27 mouse cellular contexts compared by ENCODE assay signal in the genomic region with DNA sequence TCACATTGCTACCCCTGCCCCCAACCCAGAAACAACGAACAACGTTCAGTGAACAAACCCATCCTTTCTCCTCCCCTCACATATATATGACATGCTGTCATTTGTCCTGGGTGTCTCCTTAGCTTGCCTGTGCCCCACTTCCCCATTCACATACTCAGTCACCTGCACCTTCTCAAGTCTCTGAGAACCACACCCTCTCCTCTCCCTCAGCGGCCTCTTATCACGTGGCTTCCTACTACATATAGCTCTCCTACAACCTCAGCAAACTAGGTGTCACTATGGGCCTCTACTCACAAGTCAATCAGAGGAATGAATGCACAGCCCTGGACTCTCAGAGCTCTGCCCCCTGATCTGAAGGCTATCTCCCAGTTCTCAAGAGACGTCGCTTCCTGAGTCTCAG.
DNase-seq lines count a peak whose midpoint lies in the region; ATAC-seq and TF ChIP-seq lines count a peak whose summit lies in the region.
"Had no signal": no experiment of that assay in that cellular context is flagged by ENCODE, and none has a peak within 500 bp of the region (broad histone marks: within the 10 kb centered on the region; RNA-seq: fewer than 3 reads in every experiment).

No protein-coding gene starts in this region.

- 56% methylated on average over 6 of the region's 6 CpGs for WGBS in lung, embryonic 15.5 days
- WGBS in embryonic facial prominence, embryonic 10.5 days, result 88% methylated on average over 6 of the region's 6 CpGs
- WGBS in intestine, postnatal 0 days, result 59% methylated on average over 6 of the region's 6 CpGs

- 0 out of 2 replicates have a peak, but pooled peaks cover 3% of the 10 kb centered on the region for H3K4me1 ChIP-seq in lung, embryonic 15.5 days
- H3K4me1 ChIP-seq in embryonic facial prominence, embryonic 10.5 days, result peaks cover 20% of the 10 kb centered on the region
- H3K4me1 ChIP-seq in intestine, postnatal 0 days (replicated peaks; ENCODE audit: control insufficient read depth, insufficient read depth, low read length), result no peaks in the 10 kb centered on the region
- H3K4me1 ChIP-seq: heart, embryonic 15.5 days had no signal

- H3K9me3 ChIP-seq in lung, embryonic 15.5 days, result no peaks in the 10 kb centered on the region
- no peaks in the 10 kb centered on the region for H3K9me3 ChIP-seq in embryonic facial prominence, embryonic 10.5 days
- no peaks in the 10 kb centered on the region for H3K9me3 ChIP-seq in intestine, postnatal 0 days (ENCODE audit: control insufficient read depth)
- H3K9me3 ChIP-seq: forebrain, embryonic 13.5 days; heart, embryonic 12.5 days; heart, embryonic 15.5 days had no signal

- DNase-seq in cerebellum, postnatal 4 days (ENCODE audit: low spot score in 2 of 2), result no peak
- no peak for DNase-seq in lung, postnatal 36 days
- DNase-seq in embryonic facial prominence, embryonic 10.5 days (ENCODE audit: low spot score), result no peak
- no peak for DNase-seq in thymus, postnatal 4 days
- no peak for DNase-seq in layer of hippocampus, adult 11-12 months (ENCODE audit: low spot score)
- DNase-seq: adrenal gland, adult 8-10 months; adrenal gland, postnatal 36 days; cerebellum, adult 11 months; cerebellum, adult 2 months; cerebellum, adult 9-11 months; cerebellum, postnatal 25 days; embryo, embryonic 11 days; heart, adult 11 months; heart, postnatal 14 days; heart, postnatal 4 days had no signal

- H3K4me3 ChIP-seq in lung, embryonic 15.5 days, result no peak overlapping the region
- no peak overlapping the region for H3K4me3 ChIP-seq in embryonic facial prominence, embryonic 10.5 days
- H3K4me3 ChIP-seq in intestine, postnatal 0 days (ENCODE audit: low read depth, low read length), result no peak overlapping the region
- H3K4me3 ChIP-seq: forebrain, embryonic 10.5 days; forebrain, embryonic 13.5 days; gastrocnemius, adult 2 months; heart, embryonic 12.5 days; heart, embryonic 15.5 days had no signal

- no peak overlapping the region for H3K9ac ChIP-seq in lung, embryonic 15.5 days
- no peak overlapping the region for H3K9ac ChIP-seq in intestine, postnatal 0 days (ENCODE audit: low read depth, low read length)
- H3K9ac ChIP-seq: forebrain, embryonic 13.5 days; forebrain, postnatal 0 days; heart, embryonic 12.5 days; heart, embryonic 15.5 days; hindbrain, embryonic 14.5 days had no signal

- no peak for TF ChIP-seq CTCF in intestine, postnatal 0 days (IDR thresholded peaks at IDR 0.05; ENCODE audit: low read depth)

- H3K4me2 ChIP-seq in lung, embryonic 15.5 days, result no peak overlapping the region
- H3K4me2 ChIP-seq in intestine, postnatal 0 days (replicated peaks; ENCODE audit: low read depth), result no peak overlapping the region
- H3K4me2 ChIP-seq: forebrain, embryonic 13.5 days; heart, embryonic 12.5 days; heart, embryonic 15.5 days; hindbrain, embryonic 14.5 days had no signal

- peak; percentile 6; the same call in 1 of the 2 replicates for ATAC-seq in cerebellum, adult (ENCODE audit: insufficient number of reproducible peaks, low FRiP score, low TSS enrichment)
- peak; percentile 35; the same call in 1 of the 2 replicates for ATAC-seq in lung, embryonic 15.5 days (ENCODE audit: borderline replicate concordance, extremely low read depth, low FRiP score, low TSS enrichment)
- ATAC-seq in intestine, postnatal 0 days, result peak; percentile 74
- ATAC-seq: activated CD4-positive, CD25-positive, alpha-beta regulatory T cell, adult 4 months; forebrain, embryonic 13.5 days; hindbrain, postnatal 0 days had no signal

- H3K27ac ChIP-seq in lung, embryonic 15.5 days, result no peak overlapping the region
- H3K27ac ChIP-seq in embryonic facial prominence, embryonic 10.5 days (replicated peaks), result peak overlapping the region; percentile 30
- no peak overlapping the region for H3K27ac ChIP-seq in intestine, postnatal 0 days (ENCODE audit: low read depth, low read length)
- H3K27ac ChIP-seq: forebrain, embryonic 10.5 days; forebrain, embryonic 13.5 days; gastrocnemius, adult 2 months; heart, embryonic 15.5 days; hindbrain, embryonic 14.5 days; hindbrain, postnatal 0 days had no signal

- H3K27me3 ChIP-seq in lung, embryonic 15.5 days, result no peaks in the 10 kb centered on the region
- no peaks in the 10 kb centered on the region for H3K27me3 ChIP-seq in embryonic facial prominence, embryonic 10.5 days (replicated peaks; ENCODE audit: low read depth, poor library complexity, severe bottlenecking)
- no peaks in the 10 kb centered on the region for H3K27me3 ChIP-seq in intestine, postnatal 0 days (replicated peaks; ENCODE audit: control insufficient read depth, insufficient read depth, low read length)
- H3K27me3 ChIP-seq: forebrain, embryonic 13.5 days; heart, embryonic 12.5 days; heart, embryonic 15.5 days had no signal

- H3K36me3 ChIP-seq in lung, embryonic 15.5 days, result no peaks in the 10 kb centered on the region
- H3K36me3 ChIP-seq in embryonic facial prominence, embryonic 10.5 days (replicated peaks), result no peaks in the 10 kb centered on the region
- H3K36me3 ChIP-seq in intestine, postnatal 0 days (ENCODE audit: control insufficient read depth, insufficient read depth), result no peaks in the 10 kb centered on the region
- H3K36me3 ChIP-seq: forebrain, embryonic 10.5 days; heart, embryonic 12.5 days; heart, embryonic 15.5 days had no signal

Comparison
In these comparisons a context has a peak if more than half of its experiments do, and no peak if none do; other contexts are left out.
1. ATAC-seq: peak in every context shown above with its lines; median percentile 74 in intestine, postnatal 0 days; 35 in lung, embryonic 15.5 days; 6 in cerebellum, adult.